Mouse (Mus musculus) NIH3T3 (cell line): ENCODE data around the gene Acoxl.

Experiments
- DNase-seq: peaks from one replicate; pipeline ENCODE4 v3.0.0-alpha.2; 2012; ENCODE audit warnings: low read depth

Acoxl gene

GRCm38 (mm10) chr2:127838576-127838975 is at the start of gene Acoxl:
Gene Acoxl (plus strand): TSS chr2:127838876.
- no peak for DNase-seq

- DNase-seq, result peak; percentile 22
Observed at GRCm38 (mm10) chr2:127789138-127789537, 49.5 kb upstream of the Acoxl start.

DNA sequence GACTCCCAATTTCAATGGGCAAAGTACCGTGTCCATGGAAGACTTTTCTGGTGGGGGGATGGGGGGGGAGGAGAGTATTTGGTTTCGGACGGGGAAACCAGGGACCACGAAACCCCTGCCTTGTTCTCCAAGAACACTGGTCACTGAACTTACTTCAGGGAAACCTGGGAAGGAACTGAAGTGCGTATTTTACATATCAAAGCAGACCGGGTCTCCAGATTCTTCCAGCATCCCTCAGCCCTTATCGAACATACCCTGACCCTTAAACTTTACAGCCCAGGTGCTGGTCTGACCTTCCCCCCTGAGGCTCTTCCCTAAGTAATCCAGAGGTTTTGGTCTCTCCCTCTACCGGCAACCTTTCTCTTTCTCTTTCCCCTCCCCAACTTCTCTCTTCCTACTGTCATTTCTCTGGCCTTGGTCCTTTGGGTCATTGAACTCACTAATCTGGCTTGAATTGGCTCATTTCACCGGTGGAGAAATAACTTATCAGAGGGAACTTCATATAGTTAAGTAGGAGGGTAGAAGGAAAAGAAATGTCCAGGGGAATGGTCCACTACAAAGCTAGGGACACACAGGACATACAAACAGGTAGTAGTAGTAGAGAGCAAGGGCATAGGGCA is 48.9 kb upstream of the Acoxl start:
- DNase-seq, result no peak

GRCm38 (mm10) chr2:127791919-127792603 is 46.6 kb upstream of the Acoxl start, which contains the start of gene Mtln:
Gene Mtln (minus strand): TSS chr2:127792488.
- DNase-seq, result peak; percentile 89

GRCm38 (mm10) chr2:127831401-127832102 is 7.1 kb upstream of the Acoxl start, which contains the start of gene Bub1:
Gene Bub1 (minus strand): TSS chr2:127831865.
- peak; percentile 97 for DNase-seq

DNA sequence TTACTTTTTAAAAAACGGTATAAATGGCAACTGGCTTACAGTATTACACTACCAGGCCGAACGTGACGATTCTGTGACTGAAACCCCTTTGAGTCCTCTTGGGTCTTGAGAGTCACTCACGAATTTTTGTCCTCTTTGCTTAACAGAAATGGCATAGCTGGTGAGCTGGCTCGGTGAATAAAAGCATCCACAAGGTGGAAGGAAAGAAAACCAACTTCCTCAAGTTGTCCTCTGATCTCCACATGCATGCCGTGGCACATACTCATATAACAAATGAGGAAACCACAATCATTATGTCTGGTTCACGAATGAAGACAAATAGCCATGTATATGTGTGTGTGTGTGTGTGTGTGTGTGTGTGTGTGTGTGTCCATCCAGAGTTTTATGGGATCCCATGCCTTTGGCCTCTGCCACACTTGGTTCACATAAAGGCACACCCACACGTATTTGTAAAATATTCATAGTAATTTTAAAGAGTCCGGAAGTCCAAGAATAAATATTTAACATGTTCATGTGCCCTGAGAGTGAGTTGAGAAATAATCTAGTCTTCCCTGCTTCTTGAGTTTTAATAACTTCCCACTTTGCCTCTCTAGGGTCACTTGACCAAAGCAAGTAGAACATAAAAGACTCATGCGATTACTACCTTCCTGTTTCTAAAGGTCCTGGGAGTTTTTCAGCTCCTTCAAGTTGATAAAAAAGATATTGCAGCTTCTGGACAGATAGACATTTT is 6.4 kb upstream of the Acoxl start:
- DNase-seq, result no peak

DNA sequence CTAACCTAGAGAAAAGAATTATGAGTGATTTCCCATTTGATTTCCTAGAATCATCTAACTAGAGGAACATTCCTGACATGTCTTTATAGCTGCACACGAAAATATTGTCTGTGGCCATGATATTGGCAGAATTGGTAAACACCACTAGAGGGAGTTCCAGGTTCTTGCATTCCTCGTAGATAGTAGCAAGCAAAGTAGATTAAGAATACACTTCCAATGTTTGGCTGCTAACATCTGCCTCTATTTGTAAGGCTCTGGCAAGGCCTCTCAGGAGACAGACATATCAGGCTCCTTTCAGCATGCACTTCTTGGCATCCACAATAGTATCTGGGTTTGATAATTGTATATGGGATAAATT is 5.9 kb upstream of the Acoxl start:
- peak; percentile 79 for DNase-seq

DNA sequence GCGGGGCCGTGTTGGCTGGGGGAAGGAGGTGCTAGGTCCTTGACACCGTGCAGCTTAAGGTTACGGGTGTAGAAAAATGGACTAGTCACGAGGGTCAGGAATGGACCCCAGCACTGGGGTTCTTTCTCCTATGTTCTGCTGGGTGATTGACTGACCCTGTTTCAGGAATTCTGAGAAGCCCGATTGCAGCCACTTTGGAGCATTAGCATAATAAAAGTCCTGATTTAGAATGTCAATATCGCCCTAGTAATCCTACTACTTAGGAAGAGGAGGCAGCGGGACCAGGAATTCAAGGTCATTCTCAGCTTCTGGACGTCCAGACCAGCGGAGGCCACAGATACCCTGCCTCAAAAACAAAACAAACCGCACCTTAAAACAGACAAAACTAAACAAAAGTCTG is 749 bp downstream of the Acoxl start:
- DNase-seq, result no peak

DNA sequence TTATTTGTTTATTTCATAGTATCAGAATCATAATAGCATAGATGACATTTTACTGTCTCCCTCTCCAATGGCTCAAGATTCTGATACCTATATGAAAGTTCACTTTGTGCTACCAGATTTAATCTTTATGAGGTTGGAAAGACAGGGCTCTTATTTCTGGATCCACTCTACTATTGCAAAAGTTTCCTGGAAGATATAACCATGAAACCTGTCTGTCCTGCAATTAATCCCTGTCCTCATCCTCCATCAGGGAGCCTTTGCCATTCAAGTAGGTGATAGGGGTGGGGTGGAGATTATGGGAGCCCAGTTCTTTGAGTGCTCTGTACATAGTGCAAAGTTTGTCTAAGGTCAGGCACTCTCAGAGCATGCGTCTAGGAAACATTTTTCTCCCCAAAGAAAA is 2.7 kb downstream of the Acoxl start:
- no peak for DNase-seq

GRCm38 (mm10) chr2:127842421-127842820 is 3.7 kb downstream of the Acoxl start:
- DNase-seq, result no peak

GRCm38 (mm10) chr2:127845346-127845982 is 6.8 kb downstream of the Acoxl start:
- peak; percentile 40 for DNase-seq

DNA sequence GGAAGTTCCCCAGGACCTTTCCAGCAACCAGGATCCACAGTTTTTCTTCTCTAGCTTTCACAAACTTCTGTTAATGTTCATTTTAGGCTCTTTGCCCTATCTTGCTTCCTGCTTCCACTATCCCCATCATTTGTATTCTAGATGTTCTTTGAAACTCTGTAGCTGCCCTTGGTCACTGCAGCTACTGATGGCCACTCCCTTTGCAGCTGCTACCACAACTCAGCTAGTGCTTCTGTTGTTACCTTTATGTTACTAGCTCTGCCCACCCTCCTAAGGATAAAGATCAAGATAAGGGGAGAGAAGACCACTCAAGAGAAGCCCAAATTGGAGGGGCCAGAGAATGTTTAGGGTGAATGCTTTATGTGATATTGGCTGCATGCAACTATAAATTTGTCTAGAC is 7.3 kb downstream of the Acoxl start:
- DNase-seq, result no peak

DNA sequence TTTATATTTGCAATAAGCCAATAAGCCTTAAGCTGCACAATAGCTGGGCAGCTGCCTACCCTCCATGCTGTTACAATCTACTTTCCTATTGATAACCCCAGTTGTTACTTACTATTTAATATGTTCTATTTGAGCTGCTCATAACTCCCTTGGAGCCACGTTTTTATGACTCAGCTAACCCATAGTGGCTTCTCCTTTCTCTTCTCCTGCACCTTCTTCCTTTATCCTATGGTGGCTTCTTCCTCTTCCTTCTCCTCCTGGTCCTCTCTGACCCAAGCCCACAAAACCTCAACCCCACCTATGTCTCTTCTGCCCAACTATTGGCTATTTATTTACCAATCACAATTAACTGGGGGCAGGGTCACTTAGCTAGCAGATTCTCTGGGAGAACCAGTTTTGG is 7.9 kb downstream of the Acoxl start:
- DNase-seq, result no peak

DNA sequence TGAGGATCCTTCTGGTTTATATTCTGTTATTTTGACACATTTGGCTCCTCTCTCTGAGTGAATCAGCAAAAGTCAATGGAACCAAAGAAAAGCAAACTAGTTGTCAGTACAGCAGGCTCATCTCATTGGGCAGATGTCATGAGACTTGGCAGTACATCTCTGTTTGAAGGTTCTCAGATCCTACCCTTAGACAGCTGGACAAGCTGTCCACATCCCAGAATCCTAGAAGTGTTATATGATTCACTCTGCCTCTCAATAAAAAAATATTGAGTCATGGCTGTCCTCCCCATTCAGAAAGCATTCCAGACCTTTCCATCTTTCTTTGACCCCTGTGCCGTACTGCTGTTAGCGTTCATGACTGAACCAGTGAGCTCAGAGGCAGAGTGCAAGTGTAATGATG is 11.7 kb downstream of the Acoxl start:
- DNase-seq, result peak; percentile 35

DNA sequence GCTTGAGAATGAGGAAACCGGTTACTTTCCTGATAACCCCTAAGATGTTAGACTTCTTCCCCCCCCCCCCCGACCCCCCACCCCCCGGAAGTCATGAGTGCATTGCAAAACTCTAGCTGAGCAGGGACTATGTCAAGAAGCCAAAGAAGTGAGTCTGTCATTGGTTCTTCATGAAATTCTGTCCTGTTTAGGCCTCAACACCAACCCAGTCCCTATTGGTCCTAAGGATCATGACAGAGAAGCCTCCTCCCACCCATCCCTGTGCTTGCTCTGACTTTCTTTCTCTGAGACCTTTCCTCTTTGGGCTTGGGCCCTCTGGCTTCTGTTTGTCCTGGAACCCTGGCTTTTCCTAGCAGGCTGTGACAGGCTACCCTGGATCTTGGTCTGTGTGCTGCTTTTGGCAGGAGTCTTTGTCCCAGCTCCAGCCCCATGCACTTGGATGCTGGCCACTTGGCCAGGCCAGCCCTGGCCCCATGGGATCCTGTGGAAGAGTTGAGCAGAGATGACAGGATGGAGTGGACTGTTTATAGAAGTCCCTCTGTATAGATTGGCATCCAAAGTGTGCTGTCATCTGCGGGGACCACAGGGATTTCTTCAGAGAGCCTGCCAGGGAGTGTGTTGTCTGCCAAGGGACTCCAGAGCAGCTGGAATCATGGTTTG is 15.8 kb downstream of the Acoxl start:
- peak; percentile 45 for DNase-seq

DNA sequence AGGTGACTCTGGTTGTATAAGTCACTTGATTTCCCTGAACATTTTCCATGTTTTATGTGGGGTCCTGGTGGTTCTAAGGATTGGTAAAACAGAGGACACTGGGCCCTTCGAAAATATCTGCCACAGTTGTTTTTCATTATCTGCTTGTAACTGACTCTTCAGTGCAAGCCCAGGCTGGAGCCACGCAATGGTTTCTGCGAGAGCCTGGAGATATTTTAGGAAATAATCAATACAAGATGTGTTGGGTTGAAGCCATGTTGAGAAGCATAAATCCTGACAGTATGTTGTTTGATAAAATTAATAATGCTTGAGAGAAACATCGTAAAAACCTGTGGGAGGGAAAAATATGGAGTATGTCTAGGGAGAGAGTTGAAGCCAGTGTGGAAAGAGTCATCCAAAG is 25.7 kb downstream of the Acoxl start:
- DNase-seq, result peak; percentile 88

GRCm38 (mm10) chr2:127881063-127881462 is 42.4 kb downstream of the Acoxl start:
- no peak for DNase-seq

GRCm38 (mm10) chr2:127889432-127889831 is 50.8 kb downstream of the Acoxl start:
- DNase-seq, result peak; percentile 89

GRCm38 (mm10) chr2:127889979-127890378 is 51.3 kb downstream of the Acoxl start:
- no peak for DNase-seq

GRCm38 (mm10) chr2:127890526-127890925 is 51.9 kb downstream of the Acoxl start:
- DNase-seq, result peak; percentile 43

- DNase-seq, result no peak
Observed at GRCm38 (mm10) chr2:127891056-127891455, 52.4 kb downstream of the Acoxl start.
